Mouse (Mus musculus): ENCODE results near the gene Hoxa1.
A peak's percentile ranks its signal among the peaks of the same experiment; 100 is the strongest.

The Hoxa1 gene

DNA sequence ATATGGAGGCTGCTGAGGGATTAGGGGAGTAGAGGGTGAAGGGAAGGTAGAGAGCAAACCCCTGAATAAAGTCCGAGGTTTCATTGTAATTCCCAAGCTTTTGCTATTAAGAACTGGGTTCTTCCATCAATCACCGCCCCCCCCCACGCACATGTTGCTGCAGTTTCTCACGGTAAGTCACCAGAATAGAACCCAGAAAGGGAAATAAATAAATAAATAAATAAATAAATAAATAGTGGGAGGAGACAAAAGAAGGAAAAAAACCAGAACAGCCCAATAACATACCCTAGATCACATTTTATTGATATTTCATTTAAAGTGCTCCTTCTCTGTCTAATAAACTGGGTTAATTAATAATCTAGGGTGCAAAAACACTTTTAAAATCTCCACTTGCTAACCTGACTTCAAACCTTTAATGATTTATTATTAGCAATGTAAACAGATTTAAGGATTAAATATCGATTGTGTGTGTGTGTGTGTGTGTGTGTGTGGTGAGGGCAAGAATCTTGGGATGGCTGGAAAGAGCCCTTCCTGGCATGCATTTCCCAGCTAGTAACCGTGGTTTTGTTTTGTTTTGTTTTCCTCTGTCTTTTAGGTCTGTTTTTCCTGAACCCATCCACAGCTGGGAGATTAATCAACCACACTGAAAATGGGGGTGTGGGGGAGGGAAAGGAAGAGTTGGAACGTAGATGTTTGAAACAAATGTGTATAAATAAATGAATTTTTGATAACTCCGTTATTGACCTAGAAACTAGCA, 3.4 kb upstream of the Hoxa1 start:
- no peak overlapping the region for H3K4me3 ChIP-seq (replicated peaks; ENCODE audit: low read length)
- TF ChIP-seq CTCF (conservative IDR thresholded peaks at IDR 0.05; ENCODE audit: low read length) (no peak), POU5F1 (IDR thresholded peaks at IDR 0.05; ENCODE audit: borderline replicate concordance, low read length) (no peak), NANOG (IDR thresholded peaks at IDR 0.05; ENCODE audit: borderline replicate concordance, low read length) (no peak)
- peaks cover 87% of the 10 kb centered on the region for H3K27me3 ChIP-seq (ENCODE audit: insufficient read depth, low read length)
- H3K4me1 ChIP-seq (replicated peaks; ENCODE audit: low read depth, low read length): peaks cover 70% of the 10 kb centered on the region
- H3K9me3 ChIP-seq (ENCODE audit: low read length): no peaks in the 10 kb centered on the region
- no peaks in the 10 kb centered on the region for H3K36me3 ChIP-seq (ENCODE audit: insufficient read depth, low read length)

- Histone ChIP-seq H3K27me3 (ENCODE audit: insufficient read depth, low read length) (peaks cover 87% of the 10 kb centered on the region), H3K9me3 (ENCODE audit: low read length) (no peaks in the 10 kb centered on the region), H3K4me1 (replicated peaks; ENCODE audit: low read depth, low read length) (peaks cover 69% of the 10 kb centered on the region), H3K36me3 (ENCODE audit: insufficient read depth, low read length) (no peaks in the 10 kb centered on the region), H3K4me3 (replicated peaks; ENCODE audit: low read length) (no peak overlapping the region)
- TF ChIP-seq NANOG (IDR thresholded peaks at IDR 0.05; ENCODE audit: borderline replicate concordance, low read length) (no peak), POU5F1 (IDR thresholded peaks at IDR 0.05; ENCODE audit: borderline replicate concordance, low read length) (no peak), CTCF (conservative IDR thresholded peaks at IDR 0.05; ENCODE audit: low read length) (no peak)
Observed at GRCm38 (mm10) chr6:52160511-52161335, 2.6 kb upstream of the Hoxa1 start.

GRCm38 (mm10) chr6:52159979-52160378, 1.9 kb upstream of the Hoxa1 start:
- TF ChIP-seq CTCF (conservative IDR thresholded peaks at IDR 0.05; ENCODE audit: low read length) (no peak), POU5F1 (IDR thresholded peaks at IDR 0.05; ENCODE audit: borderline replicate concordance, low read length) (no peak), NANOG (IDR thresholded peaks at IDR 0.05; ENCODE audit: borderline replicate concordance, low read length) (no peak)
- H3K36me3 ChIP-seq (ENCODE audit: insufficient read depth, low read length): no peaks in the 10 kb centered on the region

DNA sequence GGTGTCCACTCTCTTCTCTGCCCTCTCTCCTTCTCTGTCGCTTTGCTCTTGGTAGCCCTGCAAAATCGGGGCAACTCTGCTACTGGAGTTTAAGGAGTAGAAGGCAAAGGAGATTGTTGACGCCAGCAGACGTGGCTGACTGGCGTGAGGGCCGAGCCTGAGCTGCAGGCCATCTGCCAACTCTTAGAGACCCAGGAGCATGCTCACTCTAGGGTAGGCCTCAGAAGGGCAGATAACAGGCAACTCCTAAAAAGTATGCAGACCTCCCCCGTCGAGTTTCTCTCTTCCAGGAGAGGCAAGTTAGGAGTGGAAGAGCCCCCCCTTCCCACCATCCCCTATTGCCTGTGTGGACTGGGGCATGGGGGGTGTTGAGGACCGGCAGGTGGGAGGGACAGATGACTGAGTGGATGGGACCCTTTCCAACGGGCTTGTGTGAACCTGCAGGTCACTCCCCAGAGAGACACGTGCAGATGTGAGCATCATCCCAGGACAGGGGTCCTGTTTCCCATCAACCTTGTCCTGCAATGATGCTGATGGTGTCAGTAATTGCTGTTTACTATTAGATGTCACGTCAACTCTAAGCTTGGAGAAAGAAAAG, 1.1 kb upstream of the Hoxa1 start:
- Histone ChIP-seq H3K4me3 (replicated peaks; ENCODE audit: low read length) (peak overlapping the region; percentile 93), H3K4me1 (replicated peaks; ENCODE audit: low read depth, low read length) (peaks cover 58% of the 10 kb centered on the region), H3K9me3 (ENCODE audit: low read length) (no peaks in the 10 kb centered on the region), H3K36me3 (ENCODE audit: insufficient read depth, low read length) (no peaks in the 10 kb centered on the region), H3K27me3 (ENCODE audit: insufficient read depth, low read length) (peaks cover 87% of the 10 kb centered on the region)
- TF ChIP-seq CTCF (conservative IDR thresholded peaks at IDR 0.05; ENCODE audit: low read length): no peak
- no peak for TF ChIP-seq NANOG (IDR thresholded peaks at IDR 0.05; ENCODE audit: borderline replicate concordance, low read length)
- no peak for TF ChIP-seq POU5F1 (IDR thresholded peaks at IDR 0.05; ENCODE audit: borderline replicate concordance, low read length)

More at GRCm38 (mm10) chr6:52159979-52160378, 1.9 kb upstream of the Hoxa1 start:
- Histone ChIP-seq H3K4me3 (replicated peaks; ENCODE audit: low read length) (0 out of 2 replicates have a peak overlapping the region, but pooled peaks have one; percentile 93), H3K27me3 (ENCODE audit: insufficient read depth, low read length) (peaks cover 87% of the 10 kb centered on the region), H3K4me1 (replicated peaks; ENCODE audit: low read depth, low read length) (peaks cover 61% of the 10 kb centered on the region), H3K9me3 (ENCODE audit: low read length) (no peaks in the 10 kb centered on the region)

DNA sequence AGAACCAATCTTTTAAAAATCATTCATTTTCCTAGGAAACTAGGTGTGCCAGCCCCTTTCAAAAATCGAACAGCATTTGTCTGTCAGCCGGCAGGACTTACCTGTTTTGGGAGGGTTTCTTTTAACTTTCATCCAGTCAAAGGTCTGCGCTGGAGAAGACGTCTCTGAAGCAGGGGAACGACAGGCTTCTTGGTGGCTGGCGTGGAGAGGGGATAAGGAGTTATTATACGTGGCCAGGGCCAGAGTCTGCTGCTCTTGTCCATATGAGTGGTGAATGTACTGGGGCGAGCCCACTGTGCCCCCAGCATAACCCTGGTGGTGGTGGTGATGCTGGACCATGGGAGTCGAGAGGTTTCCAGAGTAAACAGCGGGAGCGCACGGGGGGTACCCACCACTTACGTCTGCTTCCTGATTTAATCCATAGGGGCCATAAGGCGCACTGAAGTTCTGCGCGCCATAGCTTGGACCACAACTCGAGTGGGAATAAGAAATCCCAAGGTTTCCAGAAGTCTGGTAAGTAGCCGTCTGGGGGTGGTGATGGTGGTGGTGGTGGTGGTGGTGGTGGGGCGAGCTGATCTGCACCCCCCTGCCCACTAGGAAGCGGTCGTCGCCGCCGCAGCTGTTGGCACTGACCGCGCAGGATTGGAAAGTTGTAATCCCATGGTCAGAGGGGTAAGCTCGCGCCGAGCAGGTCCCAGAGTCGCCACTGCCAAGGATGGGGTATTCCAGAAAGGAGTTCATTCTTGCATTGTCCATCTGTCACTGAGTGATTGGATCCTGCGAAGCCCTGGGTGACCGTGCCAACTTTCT, 446 bp downstream of the Hoxa1 start:
- H3K27me3 ChIP-seq (ENCODE audit: insufficient read depth, low read length): peaks cover 86% of the 10 kb centered on the region
- H3K4me3 ChIP-seq (replicated peaks; ENCODE audit: low read length): peak overlapping the region; percentile 93
- H3K4me1 ChIP-seq (replicated peaks; ENCODE audit: low read depth, low read length): peaks cover 59% of the 10 kb centered on the region
- no peak for TF ChIP-seq POU5F1 (IDR thresholded peaks at IDR 0.05; ENCODE audit: borderline replicate concordance, low read length)
- no peak for TF ChIP-seq CTCF (conservative IDR thresholded peaks at IDR 0.05; ENCODE audit: low read length)
- no peak for TF ChIP-seq NANOG (IDR thresholded peaks at IDR 0.05; ENCODE audit: borderline replicate concordance, low read length)
- no peaks in the 10 kb centered on the region for H3K36me3 ChIP-seq (ENCODE audit: insufficient read depth, low read length)
- no peaks in the 10 kb centered on the region for H3K9me3 ChIP-seq (ENCODE audit: low read length)

DNA sequence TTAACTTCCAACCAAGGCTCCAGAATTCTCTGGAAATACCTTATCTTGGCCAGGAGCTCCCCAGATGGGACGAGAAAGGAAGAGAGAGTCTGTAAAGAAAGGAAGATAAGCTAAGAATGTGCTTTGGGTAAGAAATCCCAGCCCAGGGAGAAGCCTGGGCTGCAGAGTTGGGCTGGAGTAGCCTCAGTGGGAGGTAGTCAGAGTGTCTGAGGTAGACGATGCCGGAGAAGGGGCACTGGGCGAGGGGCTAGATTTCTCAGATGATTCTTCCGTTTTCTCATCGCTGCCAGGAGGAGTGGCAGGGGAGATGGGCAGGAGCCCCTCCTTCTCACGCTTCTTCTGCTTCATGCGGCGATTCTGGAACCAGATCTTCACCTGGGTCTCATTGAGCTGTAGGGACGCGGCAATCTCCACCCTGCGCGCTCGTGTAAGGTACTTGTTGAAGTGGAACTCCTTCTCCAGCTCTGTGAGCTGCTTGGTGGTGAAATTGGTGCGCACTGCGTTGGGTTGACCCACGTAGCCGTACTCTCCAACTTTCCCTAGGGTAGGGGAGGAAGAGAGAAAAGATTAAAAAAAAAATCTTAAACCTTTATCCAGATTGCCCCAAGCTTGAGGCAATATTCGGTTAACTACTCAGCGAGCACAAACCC, 1.4 kb downstream of the Hoxa1 start:
- H3K4me3 ChIP-seq (replicated peaks; ENCODE audit: low read length): no peak overlapping the region
- H3K4me1 ChIP-seq (replicated peaks; ENCODE audit: low read depth, low read length): peaks cover 64% of the 10 kb centered on the region
- H3K9me3 ChIP-seq (ENCODE audit: low read length): no peaks in the 10 kb centered on the region
- H3K27me3 ChIP-seq (ENCODE audit: insufficient read depth, low read length): peaks cover 87% of the 10 kb centered on the region
- TF ChIP-seq NANOG (IDR thresholded peaks at IDR 0.05; ENCODE audit: borderline replicate concordance, low read length) (no peak), CTCF (conservative IDR thresholded peaks at IDR 0.05; ENCODE audit: low read length) (no peak), POU5F1 (IDR thresholded peaks at IDR 0.05; ENCODE audit: borderline replicate concordance, low read length) (no peak)
- no peaks in the 10 kb centered on the region for H3K36me3 ChIP-seq (ENCODE audit: insufficient read depth, low read length)

DNA sequence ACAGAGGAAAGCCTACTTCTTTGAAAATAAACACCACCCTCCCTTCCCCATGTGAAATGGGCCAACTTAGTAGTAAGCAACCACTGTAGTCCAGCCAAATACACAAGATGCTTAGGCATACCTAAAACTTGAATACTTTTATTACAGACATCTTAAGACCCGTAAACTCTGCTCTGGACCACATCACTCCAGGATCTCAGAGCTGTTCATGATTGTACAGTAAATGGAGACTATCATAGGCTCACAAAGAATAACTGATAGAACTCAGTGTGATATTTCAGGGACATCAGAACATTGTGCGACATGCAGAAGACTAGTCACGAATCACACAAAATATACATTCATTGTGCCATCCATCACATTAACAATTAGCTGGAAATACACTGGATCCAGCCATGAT, 2.6 kb downstream of the Hoxa1 start:
- Histone ChIP-seq H3K27me3 (ENCODE audit: insufficient read depth, low read length) (peaks cover 87% of the 10 kb centered on the region), H3K36me3 (ENCODE audit: insufficient read depth, low read length) (no peaks in the 10 kb centered on the region), H3K4me1 (replicated peaks; ENCODE audit: low read depth, low read length) (peaks cover 61% of the 10 kb centered on the region), H3K9me3 (ENCODE audit: low read length) (no peaks in the 10 kb centered on the region), H3K4me3 (replicated peaks; ENCODE audit: low read length) (no peak overlapping the region)
- TF ChIP-seq POU5F1 (IDR thresholded peaks at IDR 0.05; ENCODE audit: borderline replicate concordance, low read length): no peak
